Mouse (Mus musculus): Measurements from ENCODE around the gene Hoxc12.

Hoxc12 gene

GRCm38 (mm10) chr15:102965003-102965891, 28.7 kb downstream of the Hoxc12 start:
- no peak for DNase-seq (ENCODE audit: low spot score)

- peak; percentile 95 for DNase-seq (ENCODE audit: low spot score)
These were observed 29.6 kb downstream of the Hoxc12 start for GRCm38 (mm10) chr15:102965892-102966775.

- DNase-seq (ENCODE audit: low spot score): no peak
These were observed 30.3 kb downstream of the Hoxc12 start, which contains the start of gene Hoxc10 for GRCm38 (mm10) chr15:102966776-102967311. TSS of gene Hoxc10 (plus strand) at chr15:102966796.

- no peak for DNase-seq (ENCODE audit: low spot score)
These were observed 30.7 kb downstream of the Hoxc12 start, which contains the start of gene Hoxc5 for GRCm38 (mm10) chr15:102967312-102967510. TSS of gene Hoxc5 (plus strand) at chr15:102967443.

DNA sequence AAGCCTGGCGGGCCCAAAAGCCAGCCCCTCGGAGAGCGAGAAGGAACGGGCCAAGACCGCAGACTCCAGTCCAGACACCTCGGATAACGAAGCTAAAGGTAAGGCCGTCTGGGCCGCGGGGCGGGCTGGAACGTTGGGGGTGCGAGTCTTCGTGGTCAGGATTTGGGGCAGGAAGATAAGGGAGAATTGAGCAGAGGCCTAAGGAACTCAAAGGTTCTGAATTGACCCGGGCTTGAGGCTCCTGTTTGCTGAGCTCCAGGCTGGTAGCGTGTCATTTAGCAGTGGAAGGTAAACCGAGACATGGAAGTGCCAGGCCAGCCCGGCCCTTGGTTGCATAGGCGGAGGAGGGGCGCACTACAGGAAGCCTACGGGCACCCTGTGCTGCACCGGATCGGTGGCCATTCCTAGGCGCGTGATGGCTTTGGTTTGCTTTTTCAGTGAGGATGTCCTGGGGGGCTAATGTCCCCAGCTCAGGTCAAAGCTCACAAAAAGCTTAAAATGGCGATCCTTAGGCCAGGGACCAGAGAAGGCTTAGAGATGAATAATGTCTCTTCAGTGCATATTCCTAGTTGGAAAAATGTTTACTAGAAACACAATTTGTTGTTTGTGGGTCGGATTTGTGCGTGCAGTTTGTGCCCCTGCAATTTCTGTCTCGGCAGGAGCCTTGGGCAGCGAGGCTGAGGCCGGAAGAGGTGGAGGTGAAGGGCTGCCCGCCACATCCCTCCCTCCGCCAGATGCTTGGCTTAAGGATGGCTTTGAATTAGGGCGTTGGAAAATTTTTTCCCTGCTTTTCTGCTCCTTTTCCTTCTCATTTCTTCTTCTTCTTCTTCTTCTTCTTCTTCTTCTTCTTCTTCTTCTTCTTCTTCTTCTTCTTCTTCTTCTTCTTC, 31.2 kb downstream of the Hoxc12 start:
- DNase-seq (ENCODE audit: low spot score): no peak

DNA sequence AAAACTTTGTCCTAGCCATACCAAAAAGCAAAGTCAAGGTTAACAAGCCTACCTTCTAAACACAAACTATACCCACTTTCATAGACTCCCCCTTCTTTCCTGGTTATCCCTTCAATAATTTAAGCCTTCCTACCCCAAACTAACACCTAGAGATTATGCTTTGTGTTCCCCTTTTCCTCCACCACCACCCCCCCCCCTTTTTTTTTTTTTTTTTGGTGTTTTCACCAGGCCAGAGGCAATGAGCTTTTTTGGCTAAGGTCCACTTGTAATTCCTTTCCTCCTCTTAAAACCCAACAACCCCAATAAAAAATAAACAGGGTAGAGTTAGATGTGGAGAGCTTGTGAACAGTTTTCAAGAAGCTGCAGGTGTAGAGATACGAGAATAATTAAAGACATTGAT, 32.7 kb downstream of the Hoxc12 start:
- DNase-seq (ENCODE audit: low spot score): no peak

- DNase-seq (ENCODE audit: low spot score): no peak
These were observed 34.2 kb downstream of the Hoxc12 start for GRCm38 (mm10) chr15:102970740-102971139.

DNA sequence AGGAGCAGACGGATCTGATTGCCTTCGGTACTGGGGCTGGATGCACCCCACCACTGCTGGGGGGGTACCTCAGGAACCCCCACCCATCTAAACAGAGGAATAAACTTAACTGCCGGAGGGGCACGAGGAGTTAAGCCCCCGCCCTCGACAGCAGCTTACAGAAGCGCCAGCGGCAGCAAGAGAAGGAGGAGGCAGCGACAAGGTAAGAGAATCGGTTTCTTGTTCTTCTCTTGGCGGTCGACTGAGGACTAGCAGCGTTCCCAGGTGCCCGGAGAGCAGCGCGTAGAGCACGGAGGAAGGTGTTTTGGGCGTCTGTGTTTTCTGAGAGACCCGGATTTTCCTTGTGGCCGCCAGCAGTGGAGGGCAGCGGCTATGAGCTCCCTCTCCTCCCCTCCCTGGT, 35.7 kb downstream of the Hoxc12 start:
- DNase-seq (ENCODE audit: low spot score): no peak

- DNase-seq (ENCODE audit: low spot score): no peak
These were observed 36.2 kb downstream of the Hoxc12 start for GRCm38 (mm10) chr15:102972753-102973152.

DNA sequence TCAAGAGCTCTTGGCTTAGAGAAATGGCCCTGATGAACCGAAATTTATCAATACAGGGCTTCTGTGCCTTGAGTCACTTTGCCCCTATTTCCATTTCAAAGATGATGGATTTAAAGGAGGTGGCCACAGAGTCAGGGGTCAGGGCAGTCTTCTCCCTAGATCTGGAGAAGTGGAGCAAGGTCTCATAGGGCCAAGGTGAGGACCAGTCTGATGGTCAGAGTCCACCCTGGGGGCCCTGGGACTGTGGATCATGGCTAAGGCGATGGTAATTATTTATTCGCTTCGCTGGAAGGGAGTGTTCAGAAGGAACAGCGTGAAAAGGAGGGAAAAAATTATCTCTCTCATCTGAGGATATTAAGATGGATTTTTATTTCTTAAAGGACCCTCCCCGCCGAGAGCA, 38.5 kb downstream of the Hoxc12 start:
- DNase-seq (ENCODE audit: low spot score): no peak

- no peak for DNase-seq (ENCODE audit: low spot score)
These were observed 39.1 kb downstream of the Hoxc12 start for GRCm38 (mm10) chr15:102975688-102976111.

- no peak for DNase-seq (ENCODE audit: low spot score)
These were observed 39.6 kb downstream of the Hoxc12 start, which contains the start of gene Hoxc9 for GRCm38 (mm10) chr15:102976171-102976570. TSS of gene Hoxc9 (plus strand) at chr15:102976439.

DNA sequence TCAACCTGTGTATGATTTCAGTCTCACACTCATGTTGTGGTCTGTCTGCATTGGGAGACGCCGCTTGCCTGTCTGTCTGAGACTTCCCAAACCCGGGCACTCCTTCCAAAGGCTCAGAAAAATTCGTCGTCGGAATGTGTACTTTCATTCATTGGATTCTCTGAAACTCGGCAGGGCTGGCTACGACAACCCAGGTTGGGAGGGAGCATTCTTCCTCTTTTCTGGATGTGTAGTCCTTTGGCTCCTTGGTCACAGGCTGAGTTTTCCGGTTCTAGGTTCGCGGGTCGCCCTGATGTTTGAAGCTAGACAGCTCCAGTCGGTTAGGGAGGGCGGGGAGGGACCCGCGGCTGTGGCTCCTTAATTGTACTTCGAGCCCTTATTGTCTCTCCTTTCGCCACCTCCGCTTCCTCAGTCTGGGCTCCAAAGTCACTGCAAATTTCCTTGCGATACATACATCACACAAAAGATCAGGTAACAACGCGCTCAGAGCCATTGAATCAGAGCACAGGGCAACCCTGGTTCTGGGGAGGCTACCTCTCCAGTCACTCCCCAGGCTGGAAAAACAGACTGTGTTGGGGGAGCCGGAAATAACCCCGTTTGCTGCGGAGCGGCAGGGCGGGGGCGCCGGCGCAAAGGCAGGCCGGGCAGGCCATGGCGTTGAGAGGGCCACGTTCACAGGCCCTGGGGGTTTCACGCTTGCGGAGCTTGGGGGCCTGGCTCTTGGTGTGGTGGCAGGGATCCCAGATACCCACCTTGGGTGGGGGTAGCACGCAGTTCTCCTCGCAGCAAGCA, 40.3 kb downstream of the Hoxc12 start:
- DNase-seq (ENCODE audit: low spot score): no peak

- DNase-seq (ENCODE audit: low spot score): no peak
These were observed 40.9 kb downstream of the Hoxc12 start for GRCm38 (mm10) chr15:102977423-102977974.

DNA sequence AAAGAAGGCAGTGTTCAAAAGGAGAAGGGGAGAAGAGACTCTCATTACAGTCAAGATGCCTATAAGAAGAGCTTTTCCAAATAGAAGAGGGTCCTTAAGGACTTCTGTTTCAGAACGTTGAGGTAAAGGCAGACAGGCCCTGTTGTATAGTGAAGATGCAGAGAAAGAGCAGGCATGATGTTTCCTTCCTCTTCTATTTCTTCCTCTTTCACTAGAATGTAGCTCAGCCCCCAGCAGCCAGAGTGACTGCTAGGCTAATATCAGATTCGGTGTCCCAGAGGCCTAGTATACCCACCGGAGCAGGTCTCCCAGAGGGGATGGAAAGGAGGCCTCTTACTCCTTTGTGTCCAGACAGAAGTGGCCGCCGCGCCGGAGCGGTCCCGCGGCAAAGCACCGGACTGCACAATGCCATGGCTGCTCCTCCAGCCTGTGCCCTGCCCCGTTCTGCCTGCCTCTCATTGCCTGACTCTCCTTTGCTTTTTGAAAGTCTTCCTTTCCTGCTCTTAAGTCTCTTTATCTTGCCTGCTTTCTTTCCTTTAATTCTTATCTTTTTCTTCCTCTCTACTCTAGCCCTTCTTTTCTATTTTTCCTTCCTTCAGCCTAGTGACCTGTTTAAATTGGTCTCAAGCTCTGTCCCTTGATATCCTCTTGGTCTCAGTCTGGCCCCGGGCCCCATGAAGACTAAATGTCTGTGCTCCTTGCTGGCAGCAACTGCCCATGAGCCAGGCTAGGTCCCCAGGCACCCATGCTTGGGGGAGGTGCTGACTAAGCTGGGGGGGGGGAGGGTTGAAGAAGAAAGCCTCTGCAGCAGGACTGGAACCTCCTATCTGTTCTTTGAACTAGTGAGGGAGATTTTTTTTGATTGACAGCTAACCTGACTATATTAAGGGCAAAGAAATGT, 42.3 kb downstream of the Hoxc12 start:
- DNase-seq (ENCODE audit: low spot score): no peak

- no peak for DNase-seq (ENCODE audit: low spot score)
These were observed 43.4 kb downstream of the Hoxc12 start for GRCm38 (mm10) chr15:102979936-102980335.

GRCm38 (mm10) chr15:102980352-102980751, 43.8 kb downstream of the Hoxc12 start:
- no peak for DNase-seq (ENCODE audit: low spot score)

GRCm38 (mm10) chr15:102980912-102981311, 44.4 kb downstream of the Hoxc12 start:
- DNase-seq (ENCODE audit: low spot score): no peak

Measured in embryo, embryonic 10.5 days (tissue).